ENCODE assay signal across 26 mouse cellular contexts in genomic region chr11:4502206-4502605, GRCm38 (mm10).
A peak's percentile ranks its signal among the peaks of the same experiment; 100 is the strongest.
DNase-seq lines count a peak whose midpoint lies in the region; ATAC-seq and TF ChIP-seq lines count a peak whose summit lies in the region.
"Had no signal": no experiment of that assay in that cellular context is flagged by ENCODE, and none has a peak within 500 bp of the region (broad histone marks: within the 10 kb centered on the region; RNA-seq: fewer than 3 reads in every experiment).

No protein-coding gene starts in this region.

- 0 out of 2 replicates have a peak overlapping the region, but pooled peaks have one; percentile 2 for H3K27ac ChIP-seq in kidney, postnatal 0 days
- H3K27ac ChIP-seq in kidney, embryonic 14.5 days (ENCODE audit: low read depth, low read length): no peak overlapping the region
- no peak overlapping the region for H3K27ac ChIP-seq in lung, embryonic 14.5 days (ENCODE audit: low read depth)
- H3K27ac ChIP-seq: embryonic facial prominence, embryonic 13.5 days; forebrain, embryonic 10.5 days; forebrain, embryonic 15.5 days; heart, embryonic 13.5 days; hindbrain, embryonic 10.5 days; stomach, embryonic 15.5 days had no signal

- WGBS in kidney, postnatal 0 days: 25% methylated on average over 2 of the region's 2 CpGs
- 27% methylated on average over 2 of the region's 2 CpGs for WGBS in kidney, embryonic 14.5 days
- 49% methylated on average over 2 of the region's 2 CpGs for WGBS in lung, embryonic 14.5 days

- ATAC-seq in kidney, postnatal 0 days (replicated peaks; ENCODE audit: low FRiP score, low read depth): no peak
- ATAC-seq in kidney, embryonic 14.5 days (ENCODE audit: low FRiP score, low TSS enrichment): no peak
- ATAC-seq in lung, embryonic 14.5 days (ENCODE audit: insufficient read depth): no peak
- ATAC-seq: activated CD4-positive, CD25-positive, alpha-beta regulatory T cell, adult 4 months; forebrain, embryonic 15.5 days; hindbrain, embryonic 16.5 days; liver, postnatal 0 days had no signal

- H3K9ac ChIP-seq in kidney, postnatal 0 days (ENCODE audit: low read depth, low read length): no peak overlapping the region
- H3K9ac ChIP-seq in kidney, embryonic 14.5 days (ENCODE audit: low read depth, low read length): no peak overlapping the region
- H3K9ac ChIP-seq in lung, embryonic 14.5 days: no peak overlapping the region
- H3K9ac ChIP-seq: embryonic facial prominence, embryonic 13.5 days; forebrain, embryonic 15.5 days; heart, embryonic 13.5 days; liver, postnatal 0 days; stomach, embryonic 15.5 days had no signal

- peak; percentile 88 for DNase-seq in heart, adult 11 months
- no peak for DNase-seq in heart, adult 9 months (ENCODE audit: low spot score in 2 of 2)
- peak; percentile 87 for DNase-seq in kidney, postnatal 0 days (ENCODE audit: low spot score)
- DNase-seq in lung, embryonic 14.5 days: peak; percentile 34
- no peak for DNase-seq in lung, postnatal 4 days
- DNase-seq in urinary bladder, postnatal 14 days (ENCODE audit: low spot score): peak; percentile 51
- no peak for DNase-seq in urinary bladder, adult 2 months (ENCODE audit: low spot score)
- DNase-seq: adrenal gland, adult 2 months; adrenal gland, postnatal 36 days; cerebellum, adult 18-20 months; cerebellum, postnatal 10 days; gastrocnemius, postnatal 25 days; layer of hippocampus, adult 9-11 months; liver, postnatal 0 days; midbrain, embryonic 14.5 days; right cerebral cortex, postnatal 25 days had no signal

- no peak overlapping the region for H3K4me3 ChIP-seq in kidney, postnatal 0 days (replicated peaks; ENCODE audit: low read depth, low read length)
- H3K4me3 ChIP-seq in kidney, embryonic 14.5 days (ENCODE audit: low read length): no peak overlapping the region
- no peak overlapping the region for H3K4me3 ChIP-seq in lung, embryonic 14.5 days (ENCODE audit: low read depth, low read length)
- H3K4me3 ChIP-seq: embryonic facial prominence, embryonic 13.5 days; forebrain, embryonic 10.5 days; forebrain, embryonic 15.5 days; heart, embryonic 13.5 days; hindbrain, embryonic 10.5 days; stomach, embryonic 15.5 days had no signal

- no peaks in the 10 kb centered on the region for H3K27me3 ChIP-seq in kidney, postnatal 0 days (ENCODE audit: insufficient read depth, low read length)
- no peaks in the 10 kb centered on the region for H3K27me3 ChIP-seq in kidney, embryonic 14.5 days (ENCODE audit: control insufficient read depth, insufficient read depth, low read length)
- no peaks in the 10 kb centered on the region for H3K27me3 ChIP-seq in lung, embryonic 14.5 days (ENCODE audit: insufficient read depth, low read length)
- H3K27me3 ChIP-seq: CH12.LX; embryonic facial prominence, embryonic 13.5 days; forebrain, embryonic 15.5 days; heart, embryonic 13.5 days; stomach, embryonic 15.5 days had no signal

- peaks cover 20% of the 10 kb centered on the region; the same call in 1 of the 2 replicates for H3K36me3 ChIP-seq in kidney, postnatal 0 days (ENCODE audit: insufficient read depth, low read length)
- peaks cover 42% of the 10 kb centered on the region for H3K36me3 ChIP-seq in kidney, embryonic 14.5 days (ENCODE audit: control insufficient read depth, insufficient read depth, low read length)
- H3K36me3 ChIP-seq in lung, embryonic 14.5 days (ENCODE audit: insufficient read depth): peaks cover 63% of the 10 kb centered on the region

- no peak for TF ChIP-seq CTCF in kidney, postnatal 0 days (IDR thresholded peaks at IDR 0.05; ENCODE audit: low read depth)
- TF ChIP-seq CTCF in lung, embryonic 14.5 days (IDR thresholded peaks at IDR 0.05; ENCODE audit: low read depth): no peak

- H3K4me1 ChIP-seq in kidney, postnatal 0 days (replicated peaks; ENCODE audit: insufficient read depth, low read length): 0 out of 2 replicates have a peak, but pooled peaks cover 3% of the 10 kb centered on the region
- H3K4me1 ChIP-seq in kidney, embryonic 14.5 days (ENCODE audit: control insufficient read depth, insufficient read depth, low read length): no peaks in the 10 kb centered on the region; the same call in 1 of the 2 replicates
- no peaks in the 10 kb centered on the region for H3K4me1 ChIP-seq in lung, embryonic 14.5 days (ENCODE audit: insufficient read depth)
- H3K4me1 ChIP-seq: embryonic facial prominence, embryonic 13.5 days; forebrain, embryonic 15.5 days; hindbrain, embryonic 10.5 days; stomach, embryonic 15.5 days had no signal

- no peak overlapping the region for H3K4me2 ChIP-seq in kidney, postnatal 0 days (ENCODE audit: low read length)
- no peak overlapping the region for H3K4me2 ChIP-seq in kidney, embryonic 14.5 days (replicated peaks; ENCODE audit: low read depth, low read length)
- no peak overlapping the region for H3K4me2 ChIP-seq in lung, embryonic 14.5 days
- H3K4me2 ChIP-seq: embryonic facial prominence, embryonic 13.5 days; forebrain, embryonic 15.5 days; heart, embryonic 13.5 days; stomach, embryonic 15.5 days had no signal

- no peaks in the 10 kb centered on the region for H3K9me3 ChIP-seq in kidney, postnatal 0 days (replicated peaks; ENCODE audit: low read length)
- no peaks in the 10 kb centered on the region for H3K9me3 ChIP-seq in kidney, embryonic 14.5 days (ENCODE audit: control insufficient read depth, low read length)
- H3K9me3 ChIP-seq in lung, embryonic 14.5 days (ENCODE audit: low read depth, low read length): no peaks in the 10 kb centered on the region
- H3K9me3 ChIP-seq: embryonic facial prominence, embryonic 13.5 days; forebrain, embryonic 10.5 days; forebrain, embryonic 15.5 days; heart, embryonic 13.5 days; hindbrain, embryonic 10.5 days; stomach, embryonic 15.5 days had no signal

Comparison
In these comparisons a context has a peak if more than half of its experiments do, and no peak if none do; other contexts are left out.
1. DNase-seq: peak in heart, adult 11 months (single experiment), kidney, postnatal 0 days (single experiment), lung, embryonic 14.5 days (single experiment) and urinary bladder, postnatal 14 days (single experiment); none in heart, adult 9 months (0 of 2), lung, postnatal 4 days (0 of 2) and urinary bladder, adult 2 months (single experiment).